Mouse (Mus musculus) CH12.LX (cell line): Measurements from ENCODE around the gene Wwp2. TPM values are rescaled to one million over a fixed set of nuclear protein-coding genes. Genes with fewer than 3 reads are reported as not detected.

ENCODE experiments used
- DNase-seq: peaks from one replicate; pipeline ENCODE4 v3.0.0-alpha.2; 2013; ENCODE audit errors: extremely low read depth
- H3K27ac ChIP-seq: 2 replicates; pipeline ENCODE4 v1.5.1; 2012; ENCODE audit warnings: low read depth, mild to moderate bottlenecking, control low read depth, moderate library complexity; ENCODE audit not compliant: insufficient read depth
- H3K27me3 ChIP-seq: replicated peaks from 2 replicates; pipeline ENCODE3; 2012; ENCODE audit warnings: inconsistent platforms
- H3K36me3 ChIP-seq, 2 experiments: replicated peaks in 1 of 2; 2 replicates each; pipeline versions ENCODE3 to v1.6.1; 2012; ENCODE audit warnings: inconsistent platforms in 1 of 2, low read length in 1 of 2, mild to moderate bottlenecking in 1 of 2, mixed read lengths in 1 of 2, moderate library complexity in 1 of 2; ENCODE audit not compliant: control insufficient read depth in 1 of 2, insufficient read depth in 1 of 2
- H3K4me1 ChIP-seq, 2 experiments: 2 replicates each; pipeline ENCODE4 v1.6.1; 2012; ENCODE audit warnings: inconsistent platforms in 1 of 2, moderate library complexity in 1 of 2; ENCODE audit not compliant: insufficient read depth in 2 of 2, control insufficient read depth in 1 of 2
- H3K4me2 ChIP-seq: 2 replicates; pipeline ENCODE4 v1.6.1; 2012; ENCODE audit warnings: low read depth, mild to moderate bottlenecking, control low read depth; ENCODE audit not compliant: poor library complexity, insufficient read depth, severe bottlenecking
- H3K4me3 ChIP-seq, 3 experiments: fragments of 150-350 bp in 1 of 3; sonication (generic) in 1 of 3; replicated peaks in 1 of 3; 2 replicates each; pipeline versions ENCODE3 to v1.5.1; 2011 to 2012; ENCODE audit warnings: low read depth in 2 of 3, low read length in 2 of 3, mild to moderate bottlenecking in 2 of 3, moderate library complexity in 2 of 3, control low read depth in 1 of 3, improper control_type of control experiment in 1 of 3, inconsistent platforms in 1 of 3, mixed read lengths in 1 of 3; ENCODE audit not compliant: poor library complexity in 1 of 3
- H3K79me2 ChIP-seq: replicated peaks from 2 replicates; pipeline ENCODE4 v1.6.1; 2012; ENCODE audit warnings: mild to moderate bottlenecking, moderate library complexity; ENCODE audit not compliant: control insufficient read depth, poor library complexity, insufficient read depth, severe bottlenecking; ENCODE audit errors: extremely low read depth
- H3K9ac ChIP-seq: 2 replicates; pipeline ENCODE4 v1.6.1; 2012; ENCODE audit warnings: low read depth, mild to moderate bottlenecking, control low read depth, moderate library complexity; ENCODE audit not compliant: insufficient read depth
- H3K9me3 ChIP-seq: replicated peaks from 2 replicates; pipeline ENCODE3; 2012; ENCODE audit warnings: low read length, inconsistent platforms, mixed read lengths
- BHLHE40 ChIP-seq: IDR thresholded peaks from 2 replicates; pipeline ENCODE4 v1.6.1; 2011; ENCODE audit warnings: mild to moderate bottlenecking, low read depth, low read length, improper control_type of control experiment
- CHD2 ChIP-seq: IDR thresholded peaks from 2 replicates; pipeline ENCODE4 v1.6.1; 2011; ENCODE audit warnings: low read length, improper control_type of control experiment
- E2F4 ChIP-seq: IDR thresholded peaks from 2 replicates; pipeline ENCODE4 v1.6.1; 2011; ENCODE audit warnings: low read depth, low read length, improper control_type of control experiment; ENCODE audit not compliant: insufficient replicate concordance
- ELF1 ChIP-seq: IDR thresholded peaks from 2 replicates; pipeline ENCODE4 v1.6.1; 2014; ENCODE audit warnings: low read depth, mild to moderate bottlenecking, inconsistent platforms, low read length, improper control_type of control experiment
- EP300 ChIP-seq: IDR thresholded peaks from 2 replicates; pipeline ENCODE4 v1.6.1; 2011; ENCODE audit warnings: low read length, improper control_type of control experiment
- GABPA ChIP-seq: IDR thresholded peaks from 2 replicates; pipeline ENCODE4 v1.6.1; 2012; ENCODE audit warnings: low read depth, low read length, improper control_type of control experiment, inconsistent platforms; ENCODE audit not compliant: insufficient replicate concordance
- HCFC1 ChIP-seq: IDR thresholded peaks from 2 replicates; pipeline ENCODE4 v1.6.1; 2012; ENCODE audit warnings: low read depth, mild to moderate bottlenecking, inconsistent platforms, low read length, improper control_type of control experiment
- IRF4 ChIP-seq: IDR thresholded peaks from 2 replicates; pipeline ENCODE4 v1.6.1; 2014; ENCODE audit warnings: low read depth, mild to moderate bottlenecking, inconsistent platforms, low read length, improper control_type of control experiment
- JUN ChIP-seq: IDR thresholded peaks from 2 replicates; pipeline ENCODE4 v1.6.1; 2011; ENCODE audit warnings: low read depth, mild to moderate bottlenecking, low read length, improper control_type of control experiment, moderate library complexity; ENCODE audit not compliant: insufficient read depth
- KAT2A ChIP-seq: IDR thresholded peaks from 2 replicates; pipeline ENCODE4 v1.6.1; 2012; ENCODE audit warnings: low read length, improper control_type of control experiment, inconsistent platforms; ENCODE audit not compliant: insufficient replicate concordance
- MAX ChIP-seq: IDR thresholded peaks from 2 replicates; pipeline ENCODE4 v1.6.1; 2011; ENCODE audit warnings: low read length, improper control_type of control experiment
- MAZ ChIP-seq: IDR thresholded peaks from 2 replicates; pipeline ENCODE4 v1.6.1; 2012; ENCODE audit warnings: low read depth, mild to moderate bottlenecking, inconsistent platforms, low read length, improper control_type of control experiment, moderate library complexity
- MEF2A ChIP-seq: IDR thresholded peaks from 2 replicates; pipeline ENCODE4 v1.6.1; 2014; ENCODE audit warnings: low read depth, mild to moderate bottlenecking, inconsistent platforms, low read length, improper control_type of control experiment, borderline replicate concordance
- NELFE ChIP-seq: IDR thresholded peaks from 2 replicates; pipeline ENCODE4 v1.6.1; 2011; ENCODE audit warnings: low read depth, low read length, improper control_type of control experiment
- NRF1 ChIP-seq: IDR thresholded peaks from 2 replicates; pipeline ENCODE4 v1.6.1; 2014; ENCODE audit warnings: low read depth, mild to moderate bottlenecking, inconsistent platforms, low read length, improper control_type of control experiment, moderate library complexity
- PAX5 ChIP-seq: IDR thresholded peaks from 2 replicates; pipeline ENCODE4 v1.6.1; 2012; ENCODE audit warnings: low read length, inconsistent platforms, mixed read lengths
- POLR2A ChIP-seq: IDR thresholded peaks from 2 replicates; pipeline ENCODE4 v1.6.1; 2011; ENCODE audit warnings: low read depth, mild to moderate bottlenecking, improper control_type of control experiment, low read length
- RCOR1 ChIP-seq: conservative IDR thresholded peaks from 2 replicates; pipeline ENCODE4 v1.6.1; 2012; ENCODE audit warnings: low read depth, mild to moderate bottlenecking, inconsistent platforms, low read length, improper control_type of control experiment
- SIN3A ChIP-seq: IDR thresholded peaks from 2 replicates; pipeline ENCODE4 v1.6.1; 2012; ENCODE audit warnings: low read length, improper control_type of control experiment, inconsistent platforms
- TBP ChIP-seq: conservative IDR thresholded peaks from 2 replicates; pipeline ENCODE4 v1.6.1; 2011; ENCODE audit warnings: low read depth, low read length, improper control_type of control experiment
- TCF12 ChIP-seq: IDR thresholded peaks from 2 replicates; pipeline ENCODE4 v1.6.1; 2014; ENCODE audit warnings: low read depth, mild to moderate bottlenecking, inconsistent platforms, low read length, improper control_type of control experiment
- UBTF ChIP-seq: IDR thresholded peaks from 2 replicates; pipeline ENCODE4 v1.6.1; 2012; ENCODE audit warnings: low read depth, mild to moderate bottlenecking, inconsistent platforms, low read length, improper control_type of control experiment, moderate library complexity
- USF1 ChIP-seq: IDR thresholded peaks from 2 replicates; pipeline ENCODE4 v1.6.1; 2014; ENCODE audit warnings: low read depth, mild to moderate bottlenecking, inconsistent platforms, low read length, improper control_type of control experiment
- ZC3H11A ChIP-seq: IDR thresholded peaks from 2 replicates; pipeline ENCODE4 v1.6.1; 2012; ENCODE audit warnings: low read depth, mild to moderate bottlenecking, inconsistent platforms, low read length, improper control_type of control experiment
- dilution Hi-C: fragments of 300-500 bp; cut with MboI; formaldehyde crosslinking; loops from 2 replicates; pipeline ENCODE4 v1.14.3; 2020; ENCODE audit warnings: low sequenced_read_pairs; ENCODE audit not compliant: extremely low pct_unique_long_range_greater_than_20kb, extremely low pct_ligation_motif_present
- in situ Hi-C: fragments of 300-500 bp; cut with MboI; formaldehyde crosslinking; loops from 3 replicates; pipeline ENCODE4 v1.14.3; 2019; ENCODE audit warnings: low sequenced_read_pairs, low pct_ligation_motif_present, low pct_unique_long_range_greater_than_20kb, mixed read lengths
- polyA plus RNA-seq: library from polyadenylated mRNA; unstranded; fragments of >175 nt; gene quantifications from 2 replicates; pipeline ENCODE4 v1.2.1, GENCODE M21; 2012; ENCODE audit warnings: low read depth; ENCODE audit not compliant: insufficient read length
- total RNA-seq, 2 experiments: library from RNA; depleted of rRNA; stranded (reverse); fragments of 300-350 nt in 1 of 2; fragments of >200 nt in 1 of 2; gene quantifications; 2 replicates each; pipeline ENCODE4 v1.2.3; 2012 to 2014

Gene Wwp2
- total and polyA plus RNA-seq, 3 experiments = 13.5 to 30.3 (median 20.7) TPM

DNA sequence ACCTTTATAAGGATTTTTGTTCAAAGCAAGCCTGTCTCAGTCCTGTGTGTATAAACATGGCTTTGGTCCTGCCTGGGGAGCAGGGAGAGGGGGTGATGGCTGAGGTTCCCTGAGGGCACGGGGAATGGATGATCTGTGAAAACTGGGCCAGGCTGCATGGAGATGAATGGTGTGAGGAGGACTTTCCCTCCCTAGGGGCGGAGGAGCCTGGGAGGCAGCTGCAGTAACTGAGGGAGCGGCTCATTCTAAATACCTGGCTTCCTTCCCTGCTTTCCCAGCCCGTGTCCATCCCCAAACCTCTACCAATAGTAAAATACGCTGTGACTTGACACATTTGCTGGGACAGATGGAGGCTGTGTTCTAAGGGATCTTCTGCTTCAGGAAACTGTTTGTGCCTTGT lies 34.1 kb downstream of the Wwp2 start:
- H3K36me3 ChIP-seq = peaks cover 11 to 71% of the 10 kb centered on the region in 2 experiments
- in situ Hi-C loops = no loop called here
- no peak overlapping the region for H3K9ac ChIP-seq
- H3K27me3 ChIP-seq = no peaks in the 10 kb centered on the region
- TF ChIP-seq ZC3H11A (no peak), IRF4 (no peak), KAT2A (no peak), PAX5 (no peak), BHLHE40 (no peak), E2F4 (no peak), JUN (no peak), NRF1 (no peak), GABPA (no peak), CHD2 (no peak), RCOR1 (no peak), EP300 (no peak), UBTF (no peak), ELF1 (no peak), MEF2A (no peak), TBP (no peak), MAZ (no peak), POLR2A (no peak), SIN3A (no peak), NELFE (no peak)
- TF ChIP-seq, all 38 proteins: peak for 0
- Histone ChIP-seq H3K4me3 (no peak overlapping the region), H3K79me2 (no peaks in the 10 kb centered on the region), H3K4me1 (peaks cover 0 to 17% of the 10 kb centered on the region in 2 experiments; a peak in 2 of 4 replicates), H3K4me2 (no peak overlapping the region), H3K27ac (no peak overlapping the region), H3K9me3 (peaks cover 2% of the 10 kb centered on the region)
- dilution Hi-C loops = no loop called here
- DNase-seq = no peak

DNA sequence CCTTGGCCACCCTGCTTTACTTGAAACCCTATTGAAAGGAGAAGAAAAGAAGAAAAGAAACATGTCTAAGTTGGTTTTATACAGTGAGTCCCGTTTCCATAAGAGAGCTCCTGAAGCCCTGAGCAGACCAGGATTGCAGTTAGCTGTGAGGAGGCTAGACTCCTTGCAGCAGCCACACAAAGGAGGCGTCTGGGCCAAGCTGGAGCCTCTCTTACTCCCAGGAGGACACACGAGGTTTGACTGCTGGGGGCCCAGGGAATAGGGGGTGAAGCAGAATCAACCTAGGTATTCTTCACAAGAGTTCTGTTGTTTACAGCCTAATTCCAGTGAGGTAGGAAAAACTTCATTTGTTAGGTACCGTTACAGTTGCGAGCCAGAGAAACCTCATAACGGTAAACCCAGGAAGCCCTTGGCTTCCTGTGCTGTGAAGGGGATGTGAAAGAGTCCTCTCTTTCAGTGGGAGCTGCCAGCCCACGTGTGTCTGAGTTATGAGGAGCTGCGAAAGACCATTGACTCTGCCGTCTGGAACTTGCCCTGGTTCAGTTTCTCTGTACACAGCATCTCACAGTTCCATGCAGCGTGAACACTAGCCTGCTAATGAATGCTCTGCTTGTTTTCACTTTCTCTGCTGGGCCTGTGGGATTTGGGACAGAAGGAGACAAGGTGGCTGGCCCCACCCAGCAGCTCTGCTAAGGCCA lies 36.4 kb downstream of the Wwp2 start:
- H3K27ac ChIP-seq = no peak overlapping the region
- in situ Hi-C loops = no loop called here
- dilution Hi-C loops = no loop called here
- no peaks in the 10 kb centered on the region for H3K79me2 ChIP-seq
- H3K27me3 ChIP-seq = no peaks in the 10 kb centered on the region
- H3K9ac ChIP-seq = no peak overlapping the region
- no peaks in the 10 kb centered on the region for H3K9me3 ChIP-seq
- no peak for TF ChIP-seq CHD2
- TF ChIP-seq EP300 = no peak
- no peak for TF ChIP-seq HCFC1
- no peak for TF ChIP-seq TCF12
- no peak for TF ChIP-seq PAX5
- TF ChIP-seq USF1 = no peak
- TF ChIP-seq MAX = no peak
- peaks cover 10 to 65% of the 10 kb centered on the region in 2 experiments for H3K36me3 ChIP-seq
- no peak overlapping the region for H3K4me3 ChIP-seq
- H3K4me1 ChIP-seq = peaks cover 0 to 17% of the 10 kb centered on the region in 2 experiments; a peak in 2 of 4 replicates
- no peak overlapping the region for H3K4me2 ChIP-seq
- no peak for DNase-seq
